Mouse (Mus musculus) cortical plate, adult 2 months (tissue): Measurements from ENCODE around the gene Chd2. TPM values are rescaled to one million over a fixed set of nuclear protein-coding genes. Genes with fewer than 3 reads are reported as not detected.
"Not testable (repeated sequence)": the region's sequence is repeated elsewhere in the genome, so short reads cannot be mapped to it uniquely, and the experiment has no call there.

ENCODE experiments used
- H3K27ac ChIP-seq: fragments of 200-500 bp; 2 replicates; pipeline ENCODE4 v1.5.1; 2012; ENCODE audit warnings: low read length, control low read depth, inconsistent platforms; ENCODE audit not compliant: insufficient read depth
- H3K4me1 ChIP-seq: fragments of 200-500 bp; 2 replicates; pipeline ENCODE4 v1.6.1; 2011; ENCODE audit warnings: low read length; ENCODE audit not compliant: control insufficient read depth, insufficient read depth
- H3K4me3 ChIP-seq: fragments of 200-500 bp; 2 replicates; pipeline ENCODE4 v1.5.1; 2011; ENCODE audit warnings: mild to moderate bottlenecking, low read length, control low read depth; ENCODE audit not compliant: insufficient read depth
- CTCF ChIP-seq: fragments of 200-500 bp; IDR thresholded peaks from 2 replicates; pipeline ENCODE4 v1.5.1; 2011; ENCODE audit warnings: mild to moderate bottlenecking, control low read depth, low read length; ENCODE audit not compliant: insufficient read depth; ENCODE audit errors: extremely low read depth
- POLR2A ChIP-seq: fragments of 200-500 bp; IDR thresholded peaks from 2 replicates; pipeline ENCODE4 v1.6.1; 2011; ENCODE audit warnings: mild to moderate bottlenecking, low read length, control low read depth; ENCODE audit not compliant: insufficient read depth; ENCODE audit errors: extremely low read depth
- polyA plus RNA-seq: library from polyadenylated mRNA; depleted of rRNA; stranded (reverse); fragments of >200 nt; gene quantifications from 2 replicates; pipeline ENCODE4 v1.2.3, GENCODE M21; 2012

The Chd2 gene
- polyA plus RNA-seq, 1 experiment, result 33.5 TPM

DNA sequence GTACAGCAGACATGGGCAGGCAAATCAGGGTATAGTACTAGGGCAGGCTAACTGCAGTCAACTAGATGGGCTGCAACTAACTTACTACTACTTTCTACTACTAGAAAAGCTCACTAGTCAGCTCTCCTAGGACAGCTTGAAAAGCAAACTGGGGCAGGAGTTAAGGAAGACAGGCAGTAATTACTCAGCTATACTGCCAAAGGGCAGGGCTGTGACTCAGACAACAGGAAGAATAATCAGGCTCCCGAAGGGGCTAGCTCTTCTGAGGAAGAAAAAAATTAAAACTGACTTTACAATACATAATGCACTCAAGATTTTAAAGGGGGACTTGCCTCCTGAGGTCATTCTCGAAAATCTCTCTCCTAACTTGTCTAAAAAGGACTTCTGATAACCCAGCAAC is 8.2 kb downstream of the Chd2 start:
- Histone ChIP-seq H3K27ac (peak overlapping the region; percentile 74), H3K4me3 (no peak overlapping the region), H3K4me1 (peaks cover 19% of the 10 kb centered on the region)
- TF ChIP-seq CTCF (no peak), POLR2A (no peak)

DNA sequence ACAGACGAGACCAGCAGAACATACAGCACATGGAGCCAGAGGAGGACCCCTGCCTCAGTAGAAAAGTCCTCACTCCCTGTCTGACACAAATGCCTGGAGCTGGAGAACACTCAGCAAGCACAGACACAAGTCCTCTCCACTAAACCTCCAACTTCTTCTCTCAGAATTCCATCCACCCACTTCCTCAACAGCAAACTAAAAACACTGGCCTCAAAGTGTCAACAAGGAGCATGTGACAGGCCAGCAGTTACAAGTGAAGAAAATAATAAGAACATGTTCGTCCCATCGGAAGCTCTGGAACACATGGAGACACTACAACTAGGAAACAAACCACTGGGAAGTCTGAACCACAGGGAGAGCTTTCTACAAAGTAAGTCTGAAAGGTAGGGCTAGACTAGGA is 8.7 kb downstream of the Chd2 start:
- no peak overlapping the region for H3K4me3 ChIP-seq
- no peak for TF ChIP-seq POLR2A
- no peak for TF ChIP-seq CTCF
- peak overlapping the region; percentile 74 for H3K27ac ChIP-seq
- peaks cover 19% of the 10 kb centered on the region for H3K4me1 ChIP-seq

DNA sequence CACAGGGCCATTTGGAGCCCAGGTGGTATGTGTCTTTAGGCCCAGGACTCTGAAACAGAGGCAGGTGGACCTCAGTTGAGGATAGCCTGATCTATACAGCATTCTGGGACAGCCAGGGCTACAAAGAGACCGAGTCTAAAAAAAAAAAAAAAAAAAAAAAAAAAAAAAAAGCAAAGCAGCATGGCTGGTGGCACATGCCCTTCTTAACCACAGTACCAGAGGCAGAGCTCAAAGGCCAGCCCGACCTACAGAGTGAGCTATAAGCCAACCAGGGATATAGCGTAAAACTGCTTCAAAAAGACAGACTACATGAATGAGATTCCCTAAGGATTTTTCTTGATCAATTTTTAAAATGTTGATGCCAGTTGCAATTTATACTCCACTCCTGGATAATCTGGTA is 9.5 kb downstream of the Chd2 start:
- Histone ChIP-seq H3K4me3 (no peak overlapping the region), H3K27ac (no peak overlapping the region), H3K4me1 (peaks cover 19% of the 10 kb centered on the region)
- TF ChIP-seq POLR2A (no peak), CTCF (no peak)

DNA sequence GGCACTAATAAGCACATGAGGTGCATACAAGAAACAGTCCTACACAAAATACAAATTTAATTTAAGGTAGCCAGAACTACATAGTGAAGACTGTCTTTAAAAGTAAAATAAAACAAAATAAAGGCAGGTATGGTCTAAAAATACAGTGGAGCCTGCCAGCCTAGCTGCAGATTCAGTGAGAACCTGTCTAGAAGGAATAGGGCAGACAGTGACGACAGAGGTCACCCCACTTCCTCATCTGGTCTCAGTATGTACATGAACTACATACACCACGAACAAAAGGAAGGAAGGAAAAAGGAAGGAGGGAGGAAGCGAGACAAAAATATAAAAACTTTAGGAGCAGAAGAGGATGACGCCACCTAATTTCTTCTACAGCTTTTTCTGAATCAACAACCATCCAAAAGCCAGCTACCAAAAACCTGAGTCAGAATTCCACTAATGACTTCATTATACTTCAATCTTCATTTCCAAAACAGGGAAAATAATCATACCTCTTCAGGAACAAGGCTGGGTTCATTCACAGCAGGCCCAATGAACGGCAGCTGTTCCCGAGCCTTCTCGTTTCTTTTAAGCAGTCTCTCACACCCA is 10.0 kb downstream of the Chd2 start:
- no peak for TF ChIP-seq CTCF
- TF ChIP-seq POLR2A, result no peak
- Histone ChIP-seq H3K4me3 (no peak overlapping the region), H3K4me1 (peaks cover 18% of the 10 kb centered on the region), H3K27ac (0 out of 2 replicates have a peak overlapping the region, but pooled peaks have one; percentile 14)

DNA sequence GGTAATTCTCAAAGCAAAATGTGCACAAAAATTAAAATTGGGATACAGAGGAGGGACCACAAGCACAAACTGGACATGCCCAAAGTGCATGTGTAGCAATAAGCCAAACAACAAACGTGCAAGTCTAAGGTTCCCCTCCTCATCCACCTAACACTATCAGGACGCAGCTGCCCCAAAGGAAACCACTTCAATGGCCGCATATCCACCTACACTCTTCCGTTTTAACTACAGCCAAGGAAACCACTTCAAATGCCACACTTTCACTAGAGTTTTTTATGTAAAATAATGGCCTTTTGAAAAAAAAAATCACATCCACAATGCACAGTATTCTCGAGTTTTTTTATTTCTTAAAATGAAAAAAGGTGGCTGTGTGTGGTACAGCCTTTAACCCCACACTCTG is 10.8 kb downstream of the Chd2 start:
- Histone ChIP-seq H3K4me3 (no peak overlapping the region), H3K4me1 (peaks cover 17% of the 10 kb centered on the region), H3K27ac (peak overlapping the region; percentile 14; the same call in 1 of the 2 replicates)
- TF ChIP-seq POLR2A (no peak), CTCF (no peak)

DNA sequence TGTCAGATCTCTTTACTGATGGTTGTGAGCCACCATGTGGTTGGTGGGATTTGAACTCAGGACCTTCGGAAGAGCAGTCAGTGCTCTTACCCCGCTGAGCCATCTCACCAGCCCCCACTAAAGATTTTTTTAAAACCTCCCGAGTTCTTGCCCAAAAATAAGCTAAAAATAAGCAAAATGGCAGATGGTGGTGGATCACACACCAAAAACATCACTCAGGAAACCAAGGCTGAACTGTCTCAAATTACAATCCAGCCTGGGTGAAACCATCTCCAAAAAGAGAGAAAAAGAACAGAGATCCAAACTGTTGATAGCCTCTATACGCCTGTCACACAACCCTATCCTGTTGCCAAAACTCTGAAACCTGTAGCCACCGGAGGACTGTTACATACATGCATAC is 11.5 kb downstream of the Chd2 start:
- Histone ChIP-seq H3K4me3 (no peak overlapping the region), H3K27ac (no peak overlapping the region), H3K4me1 (peaks cover 14% of the 10 kb centered on the region)
- no peak for TF ChIP-seq CTCF
- no peak for TF ChIP-seq POLR2A

DNA sequence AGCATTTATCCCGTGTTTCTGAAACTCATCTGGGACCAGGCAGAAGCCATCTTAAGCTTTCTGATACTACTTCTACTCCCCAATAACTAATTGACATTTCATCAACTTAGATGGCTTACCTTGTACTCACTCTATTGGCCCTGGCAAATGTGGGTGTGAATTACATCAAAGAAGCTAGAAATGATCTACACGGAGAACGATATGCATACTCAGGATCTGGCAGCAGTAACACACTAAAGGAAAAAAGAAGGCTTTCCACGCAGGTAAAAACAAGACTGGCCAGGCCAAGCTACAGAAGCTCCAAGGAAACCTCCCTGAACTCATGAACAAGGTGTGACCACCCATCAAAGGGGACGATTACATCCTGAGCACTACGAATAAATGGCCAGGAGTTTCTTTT is 12.4 kb downstream of the Chd2 start:
- H3K27ac ChIP-seq, result no peak overlapping the region
- no peak overlapping the region for H3K4me3 ChIP-seq
- peaks cover 14% of the 10 kb centered on the region for H3K4me1 ChIP-seq
- TF ChIP-seq POLR2A, result no peak

DNA sequence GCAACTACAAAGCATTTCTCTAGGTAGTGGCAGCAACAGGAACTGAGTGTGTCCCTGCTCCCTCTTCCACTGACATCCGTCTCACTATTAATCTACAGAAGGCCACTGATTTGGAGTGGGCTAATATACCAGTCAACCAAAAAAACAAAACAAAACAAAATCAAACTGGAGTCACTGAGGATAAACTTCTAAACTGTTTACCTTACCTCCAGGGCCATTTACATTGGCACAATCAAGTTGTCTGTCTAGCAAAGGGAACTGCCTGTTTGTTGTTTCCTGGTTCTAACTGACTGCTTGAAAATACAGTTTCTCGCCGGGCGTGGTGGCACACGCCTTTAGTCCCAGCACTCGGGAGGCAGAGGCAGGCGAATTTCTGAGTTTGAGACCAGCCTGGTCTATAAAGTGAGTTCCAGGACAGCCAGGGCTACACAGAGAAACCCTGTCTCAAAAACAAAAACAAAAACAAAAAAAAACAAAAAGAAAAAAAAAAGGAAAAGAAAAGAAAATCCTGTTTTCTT is 13.2 kb downstream of the Chd2 start:
- not testable (repeated sequence) for H3K4me3 ChIP-seq, H3K27ac ChIP-seq
- peaks cover 13% of the 10 kb centered on the region for H3K4me1 ChIP-seq

DNA sequence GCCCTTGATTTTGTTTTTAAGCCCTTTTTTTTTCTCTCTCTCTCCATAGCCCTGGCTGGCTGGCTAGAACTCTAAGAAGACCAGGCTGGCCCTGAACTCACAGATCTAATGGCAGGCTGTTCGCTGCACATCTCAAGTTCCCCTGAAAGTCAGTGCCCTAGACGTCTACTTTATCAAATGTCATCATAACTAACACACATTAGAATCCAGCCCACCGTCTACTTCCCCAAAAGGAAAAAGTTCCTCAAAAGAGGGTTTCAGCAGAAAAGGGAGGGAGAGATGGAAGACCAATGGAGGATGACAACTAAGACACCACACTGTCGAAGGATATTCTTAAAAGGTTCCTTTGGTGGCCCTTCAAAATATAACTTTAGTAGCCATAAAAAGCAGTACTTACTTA is 14.4 kb downstream of the Chd2 start:
- H3K4me3 ChIP-seq, result no peak overlapping the region
- peaks cover 8% of the 10 kb centered on the region for H3K4me1 ChIP-seq
- H3K27ac ChIP-seq, result no peak overlapping the region
- no peak for TF ChIP-seq POLR2A
- TF ChIP-seq CTCF, result no peak

DNA sequence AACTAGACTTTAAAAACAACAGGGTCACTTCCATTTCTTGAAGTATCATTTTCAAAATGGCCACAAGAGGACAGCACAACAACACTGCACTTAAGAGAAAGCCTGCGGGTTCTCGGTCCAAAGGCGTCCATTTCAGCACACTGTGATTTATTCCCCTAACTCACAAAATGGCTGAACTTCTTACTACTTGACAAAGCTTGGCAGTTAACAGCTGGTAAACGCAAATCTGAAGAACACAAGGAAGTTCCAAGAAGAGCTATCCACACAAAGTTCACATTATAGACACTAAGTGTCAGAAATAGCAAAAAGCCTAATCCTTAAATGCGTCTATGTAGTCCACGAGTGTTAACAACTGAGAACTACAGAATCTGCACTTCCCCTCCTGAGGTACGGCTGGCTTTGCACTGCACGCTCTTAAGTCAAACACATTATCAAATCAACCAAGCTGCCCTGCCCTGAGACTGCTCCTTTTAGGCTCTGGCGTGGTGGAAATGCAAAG is 17.1 kb downstream of the Chd2 start:
- H3K4me3 ChIP-seq, result no peak overlapping the region
- H3K27ac ChIP-seq, result 0 out of 2 replicates have a peak overlapping the region, but pooled peaks have one; percentile 8
- TF ChIP-seq POLR2A (no peak), CTCF (peak; percentile 73)
- peaks cover 6% of the 10 kb centered on the region; the same call in 1 of the 2 replicates for H3K4me1 ChIP-seq
